Mouse (Mus musculus) thymus, adult 2 months (tissue): ENCODE results near the gene Spata13. TPM values are rescaled to one million over a fixed set of nuclear protein-coding genes. Genes with fewer than 3 reads are reported as not detected.
A peak's percentile ranks its signal among the peaks of the same experiment; 100 is the strongest.

Experiments
- DNase-seq: peaks from one replicate; pipeline ENCODE4 v3.0.0; 2021
- H3K27ac ChIP-seq: fragments of 200-500 bp; 2 replicates; pipeline ENCODE4 v1.5.1; 2012; ENCODE audit warnings: low read length, control low read depth; ENCODE audit not compliant: control insufficient read depth, insufficient read depth
- H3K27me3 ChIP-seq: fragments of 200-500 bp; 2 replicates; pipeline ENCODE4 v1.6.1; 2012; ENCODE audit warnings: mild to moderate bottlenecking, low read length, moderate library complexity, mixed read lengths; ENCODE audit not compliant: control insufficient read depth, insufficient read depth
- H3K36me3 ChIP-seq: fragments of 200-500 bp; 2 replicates; pipeline ENCODE4 v1.6.1; 2012; ENCODE audit warnings: mild to moderate bottlenecking, low read length, moderate library complexity; ENCODE audit not compliant: control insufficient read depth, insufficient read depth
- H3K4me1 ChIP-seq: fragments of 200-500 bp; replicated peaks from 2 replicates; pipeline ENCODE4 v1.6.1; 2012; ENCODE audit warnings: low read length; ENCODE audit not compliant: control insufficient read depth, insufficient read depth
- H3K4me3 ChIP-seq: fragments of 200-500 bp; 2 replicates; pipeline ENCODE4 v1.5.1; 2012; ENCODE audit warnings: mild to moderate bottlenecking, low read length, control low read depth, moderate library complexity; ENCODE audit not compliant: control insufficient read depth, insufficient read depth
- CTCF ChIP-seq: fragments of 200-500 bp; IDR thresholded peaks from 2 replicates; pipeline ENCODE4 v1.5.1; 2012; ENCODE audit warnings: mild to moderate bottlenecking, control low read depth, low read length, moderate library complexity, borderline replicate concordance; ENCODE audit not compliant: control insufficient read depth, poor library complexity, insufficient read depth; ENCODE audit errors: extremely low read depth
- POLR2A ChIP-seq: fragments of 200-500 bp; IDR thresholded peaks from 2 replicates; pipeline ENCODE4 v1.6.1; 2012; ENCODE audit warnings: mild to moderate bottlenecking, low read length, control low read depth, moderate library complexity; ENCODE audit not compliant: control insufficient read depth, poor library complexity, insufficient read depth; ENCODE audit errors: extremely low read depth
- WGBS: fragments of 180-500 bp; shearing (Covaris S2); methylation state at CpG from one replicate; pipeline ENCODE4 v1.1.7; 2018; 5-methylcytosine and 5-hydroxymethylcytosine counted together
- polyA plus RNA-seq: library from polyadenylated mRNA; depleted of rRNA; stranded (reverse); fragments of >200 nt; gene quantifications from 2 replicates; pipeline ENCODE4 v1.2.3, GENCODE M21; 2012

Gene Spata13
- polyA plus RNA-seq, 1 experiment = 80.6 TPM

GRCm38 (mm10) chr14:60625486-60625885 lies 8.3 kb upstream of the Spata13 start:
- no peak for TF ChIP-seq CTCF
- TF ChIP-seq POLR2A = no peak
- Histone ChIP-seq H3K27me3 (no peaks in the 10 kb centered on the region), H3K36me3 (no peaks in the 10 kb centered on the region), H3K4me1 (no peaks in the 10 kb centered on the region), H3K4me3 (no peak overlapping the region), H3K27ac (no peak overlapping the region)
- WGBS = 89% methylated on average over 6 of the region's 6 CpGs
- DNase-seq = no peak

GRCm38 (mm10) chr14:60629887-60630460 lies 3.8 kb upstream of the Spata13 start:
- peaks cover 10% of the 10 kb centered on the region for H3K4me1 ChIP-seq
- H3K4me3 ChIP-seq = no peak overlapping the region
- H3K27me3 ChIP-seq = peaks cover under 1% of the 10 kb centered on the region; the same call in 1 of the 2 replicates
- TF ChIP-seq CTCF = no peak
- TF ChIP-seq POLR2A = no peak
- H3K36me3 ChIP-seq = no peaks in the 10 kb centered on the region
- 82% methylated on average over 9 of the region's 9 CpGs for WGBS
- H3K27ac ChIP-seq = no peak overlapping the region
- no peak for DNase-seq

- peaks cover 6% of the 10 kb centered on the region for H3K27me3 ChIP-seq
- no peak overlapping the region for H3K27ac ChIP-seq
- no peak for TF ChIP-seq CTCF
- TF ChIP-seq POLR2A = no peak
- peaks cover 14% of the 10 kb centered on the region for H3K4me1 ChIP-seq
- 83% methylated on average over 4 of the region's 4 CpGs for WGBS
- no peak for DNase-seq
- H3K4me3 ChIP-seq = no peak overlapping the region
- H3K36me3 ChIP-seq = no peaks in the 10 kb centered on the region
Observed at GRCm38 (mm10) chr14:60630981-60631380, 2.8 kb upstream of the Spata13 start.

GRCm38 (mm10) chr14:60634877-60635771 lies 1.3 kb downstream of the Spata13 start:
- Histone ChIP-seq H3K27ac (no peak overlapping the region), H3K4me3 (peak overlapping the region; percentile 49), H3K4me1 (peaks cover 14% of the 10 kb centered on the region), H3K27me3 (peaks cover 6% of the 10 kb centered on the region), H3K36me3 (no peaks in the 10 kb centered on the region)
- 1% methylated on average over 45 of the region's 45 CpGs for WGBS
- TF ChIP-seq POLR2A (no peak), CTCF (0 out of 2 replicates have a peak, but pooled peaks have one; percentile 20)
- no peak for DNase-seq

- Histone ChIP-seq H3K27me3 (peaks cover 6% of the 10 kb centered on the region), H3K4me3 (no peak overlapping the region), H3K36me3 (no peaks in the 10 kb centered on the region), H3K27ac (no peak overlapping the region), H3K4me1 (peaks cover 14% of the 10 kb centered on the region)
- DNase-seq = no peak
- WGBS = 18% methylated on average over 14 of the region's 14 CpGs
- no peak for TF ChIP-seq POLR2A
- no peak for TF ChIP-seq CTCF
Observed at GRCm38 (mm10) chr14:60635911-60636607, 2.3 kb downstream of the Spata13 start.

- DNase-seq = no peak
- 85% methylated on average over 2 of the region's 2 CpGs for WGBS
- Histone ChIP-seq H3K27me3 (peaks cover 6% of the 10 kb centered on the region), H3K4me1 (peaks cover 14% of the 10 kb centered on the region), H3K27ac (no peak overlapping the region), H3K36me3 (no peaks in the 10 kb centered on the region), H3K4me3 (no peak overlapping the region)
- no peak for TF ChIP-seq CTCF
- no peak for TF ChIP-seq POLR2A
Observed at GRCm38 (mm10) chr14:60636608-60636980, 2.8 kb downstream of the Spata13 start.
